Mouse (Mus musculus): ENCODE results near the gene Malrd1. TPM values are rescaled to one million over a fixed set of nuclear protein-coding genes. Genes with fewer than 3 reads are reported as not detected.

The Malrd1 gene
- polyA plus RNA-seq, 1 experiment from 2014 or later = not detected

GRCm38 (mm10) chr2:15869380-15869779 is 343.1 kb downstream of the Malrd1 start:
- WGBS (ENCODE audit: insufficient replicate concordance) = 32% methylated on average over 7 of the region's 7 CpGs
- Histone ChIP-seq H3K27me3 (ENCODE audit: insufficient read depth, low read length) (no peaks in the 10 kb centered on the region), H3K9me3 (ENCODE audit: low read length) (no peaks in the 10 kb centered on the region), H3K4me3 (ENCODE audit: low read depth, low read length) (no peak overlapping the region), H3K4me2 (ENCODE audit: low read depth, low read length) (no peak overlapping the region), H3K27ac (ENCODE audit: low read depth) (no peak overlapping the region), H3K4me1 (ENCODE audit: insufficient read depth) (no peaks in the 10 kb centered on the region), H3K36me3 (replicated peaks; ENCODE audit: insufficient read depth, low read length) (no peaks in the 10 kb centered on the region), H3K9ac (replicated peaks) (no peak overlapping the region)
- no peak for DNase-seq
- ATAC-seq = no peak
- TF ChIP-seq CTCF (IDR thresholded peaks at IDR 0.05; ENCODE audit: low read depth) (no peak), EP300 (IDR thresholded peaks at IDR 0.05; ENCODE audit: low read depth) (no peak)

GRCm38 (mm10) chr2:15893418-15894120 is 367.3 kb downstream of the Malrd1 start:
- Histone ChIP-seq H3K9me3 (ENCODE audit: low read length) (no peaks in the 10 kb centered on the region), H3K27ac (ENCODE audit: low read depth) (no peak overlapping the region), H3K9ac (replicated peaks) (no peak overlapping the region), H3K4me2 (ENCODE audit: low read depth, low read length) (no peak overlapping the region), H3K4me3 (ENCODE audit: low read depth, low read length) (no peak overlapping the region), H3K27me3 (ENCODE audit: insufficient read depth, low read length) (no peaks in the 10 kb centered on the region), H3K36me3 (replicated peaks; ENCODE audit: insufficient read depth, low read length) (no peaks in the 10 kb centered on the region), H3K4me1 (ENCODE audit: insufficient read depth) (no peaks in the 10 kb centered on the region)
- DNase-seq = no peak
- 43% methylated on average over 1 of the region's 1 CpGs for WGBS (ENCODE audit: insufficient replicate concordance)
- ATAC-seq = no peak
- TF ChIP-seq CTCF (IDR thresholded peaks at IDR 0.05; ENCODE audit: low read depth) (no peak), EP300 (IDR thresholded peaks at IDR 0.05; ENCODE audit: low read depth) (no peak)

GRCm38 (mm10) chr2:15925432-15925831 is 399.2 kb downstream of the Malrd1 start:
- no peaks in the 10 kb centered on the region for H3K4me1 ChIP-seq (ENCODE audit: insufficient read depth)

GRCm38 (mm10) chr2:15926041-15926440 is 399.8 kb downstream of the Malrd1 start:
- DNase-seq (no peak), ATAC-seq (no peak)
- no peaks in the 10 kb centered on the region for H3K9me3 ChIP-seq (ENCODE audit: low read length)
- no peaks in the 10 kb centered on the region for H3K27me3 ChIP-seq (ENCODE audit: insufficient read depth, low read length)
- no peaks in the 10 kb centered on the region for H3K4me1 ChIP-seq (ENCODE audit: insufficient read depth)
- 73% methylated on average over 1 of the region's 1 CpGs for WGBS (ENCODE audit: insufficient replicate concordance)
- H3K36me3 ChIP-seq (replicated peaks; ENCODE audit: insufficient read depth, low read length) = no peaks in the 10 kb centered on the region
- H3K27ac ChIP-seq (ENCODE audit: low read depth) = no peak overlapping the region
- no peak overlapping the region for H3K4me3 ChIP-seq (ENCODE audit: low read depth, low read length)
- TF ChIP-seq EP300 (IDR thresholded peaks at IDR 0.05; ENCODE audit: low read depth) (no peak), CTCF (IDR thresholded peaks at IDR 0.05; ENCODE audit: low read depth) (no peak)
- no peak overlapping the region for H3K4me2 ChIP-seq (ENCODE audit: low read depth, low read length)
- H3K9ac ChIP-seq (replicated peaks) = no peak overlapping the region

More at GRCm38 (mm10) chr2:15925432-15925831, 399.2 kb downstream of the Malrd1 start:
- no peak for DNase-seq
- Histone ChIP-seq H3K9ac (replicated peaks) (no peak overlapping the region), H3K4me3 (ENCODE audit: low read depth, low read length) (no peak overlapping the region), H3K9me3 (ENCODE audit: low read length) (no peaks in the 10 kb centered on the region), H3K36me3 (replicated peaks; ENCODE audit: insufficient read depth, low read length) (no peaks in the 10 kb centered on the region), H3K27ac (ENCODE audit: low read depth) (no peak overlapping the region), H3K27me3 (ENCODE audit: insufficient read depth, low read length) (no peaks in the 10 kb centered on the region), H3K4me2 (ENCODE audit: low read depth, low read length) (no peak overlapping the region)
- TF ChIP-seq EP300 (IDR thresholded peaks at IDR 0.05; ENCODE audit: low read depth) (no peak), CTCF (IDR thresholded peaks at IDR 0.05; ENCODE audit: low read depth) (no peak)
- 48% methylated on average over 3 of the region's 3 CpGs for WGBS (ENCODE audit: insufficient replicate concordance)
- no peak for ATAC-seq

GRCm38 (mm10) chr2:15931479-15931878 is 405.2 kb downstream of the Malrd1 start:
- no peak overlapping the region for H3K27ac ChIP-seq (ENCODE audit: low read depth)
- no peak for DNase-seq
- H3K9me3 ChIP-seq (ENCODE audit: low read length) = no peaks in the 10 kb centered on the region
- no peaks in the 10 kb centered on the region for H3K4me1 ChIP-seq (ENCODE audit: insufficient read depth)
- H3K4me2 ChIP-seq (ENCODE audit: low read depth, low read length) = no peak overlapping the region
- TF ChIP-seq CTCF (IDR thresholded peaks at IDR 0.05; ENCODE audit: low read depth) (no peak), EP300 (IDR thresholded peaks at IDR 0.05; ENCODE audit: low read depth) (no peak)
- H3K27me3 ChIP-seq (ENCODE audit: insufficient read depth, low read length) = no peaks in the 10 kb centered on the region
- no peak for ATAC-seq
- H3K36me3 ChIP-seq (replicated peaks; ENCODE audit: insufficient read depth, low read length) = no peaks in the 10 kb centered on the region
- 57% methylated on average over 1 of the region's 1 CpGs for WGBS (ENCODE audit: insufficient replicate concordance)
- H3K9ac ChIP-seq (replicated peaks) = no peak overlapping the region
- H3K4me3 ChIP-seq (ENCODE audit: low read depth, low read length) = no peak overlapping the region

GRCm38 (mm10) chr2:15931924-15932323 is 405.6 kb downstream of the Malrd1 start:
- no peak for TF ChIP-seq EP300 (IDR thresholded peaks at IDR 0.05; ENCODE audit: low read depth)

More at GRCm38 (mm10) chr2:15931924-15932323, 405.6 kb downstream of the Malrd1 start:
- Histone ChIP-seq H3K36me3 (replicated peaks; ENCODE audit: insufficient read depth, low read length) (no peaks in the 10 kb centered on the region), H3K4me1 (ENCODE audit: insufficient read depth) (no peaks in the 10 kb centered on the region), H3K27me3 (ENCODE audit: insufficient read depth, low read length) (no peaks in the 10 kb centered on the region), H3K4me3 (ENCODE audit: low read depth, low read length) (no peak overlapping the region), H3K9me3 (ENCODE audit: low read length) (no peaks in the 10 kb centered on the region), H3K9ac (replicated peaks) (no peak overlapping the region), H3K27ac (ENCODE audit: low read depth) (no peak overlapping the region), H3K4me2 (ENCODE audit: low read depth, low read length) (no peak overlapping the region)
- no peak for DNase-seq
- no peak for ATAC-seq

Measured in liver, postnatal 0 days (tissue).